Mouse (Mus musculus): Measurements from ENCODE around the gene Agfg2. TPM values are rescaled to one million over a fixed set of nuclear protein-coding genes. Genes with fewer than 3 reads are reported as not detected.

The Agfg2 gene
- polyA plus RNA-seq, 1 experiment from 2014 or later: 14.2 TPM

DNA sequence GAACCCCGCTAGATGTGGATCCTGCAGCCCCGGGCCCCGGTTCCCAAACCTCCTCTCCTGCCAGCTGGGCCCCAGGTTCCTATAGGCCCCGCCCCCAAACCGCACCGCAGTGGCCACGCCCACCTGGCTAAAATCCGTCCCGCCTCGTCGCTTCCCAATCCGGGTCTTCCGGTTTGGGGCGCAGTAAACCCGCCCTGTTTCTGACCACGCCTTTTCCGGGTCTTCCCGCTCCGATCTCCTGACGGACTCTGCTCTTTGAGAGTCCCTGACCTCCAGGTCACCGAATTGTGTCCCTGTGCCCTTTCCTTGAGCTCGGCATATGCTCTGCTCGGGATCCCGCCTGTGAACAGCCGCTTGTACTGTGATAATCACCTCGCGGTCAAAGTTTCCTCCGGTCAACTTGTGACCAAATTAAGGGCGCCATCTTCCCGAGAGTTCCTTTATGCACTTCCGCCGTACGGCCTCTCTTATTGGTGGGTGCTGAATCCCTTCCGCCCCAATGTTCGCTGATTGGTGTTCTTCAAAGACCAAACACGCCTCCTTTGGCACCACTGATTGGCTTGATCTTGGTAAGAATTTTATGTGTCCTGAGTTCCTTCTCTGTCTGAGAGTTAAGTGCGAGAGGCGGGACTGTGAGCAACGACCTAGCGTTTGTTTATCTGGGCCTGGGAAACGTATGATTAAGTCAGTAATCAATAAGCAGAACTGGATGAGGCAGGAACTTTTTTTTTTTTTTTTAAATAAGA is 83.7 kb downstream of the Agfg2 start, which contains the start of gene Mospd3:
Gene Mospd3 (minus strand): TSS at position 440 of the 746 bp plus-strand sequence.
- no peaks in the 10 kb centered on the region for H3K36me3 ChIP-seq (ENCODE audit: insufficient read depth, low read length)
- peak; percentile 100 for DNase-seq (ENCODE audit: low spot score)
- no peaks in the 10 kb centered on the region for H3K9me3 ChIP-seq (ENCODE audit: low read length)
- peak; percentile 83; the same call in 1 of the 2 replicates for TF ChIP-seq EP300 (IDR thresholded peaks at IDR 0.05)
- no peak for TF ChIP-seq CTCF (IDR thresholded peaks at IDR 0.05)
- no peaks in the 10 kb centered on the region for H3K27me3 ChIP-seq (replicated peaks; ENCODE audit: insufficient read depth, low read length)
- peak; percentile 97 for ATAC-seq
- H3K4me2 ChIP-seq (replicated peaks; ENCODE audit: low read depth, low read length): peak within 1 kb of the TSS; percentile 93
- under 1% methylated on average over 41 of the region's 41 CpGs for WGBS
- H3K4me3 ChIP-seq (ENCODE audit: low read depth, low read length): peak within 1 kb of the TSS; percentile 75
- peaks cover 5% of the 10 kb centered on the region for H3K4me1 ChIP-seq (ENCODE audit: insufficient read depth, low read depth, low read length)
- peak within 1 kb of the TSS; percentile 92 for H3K27ac ChIP-seq (ENCODE audit: low read length)
- peak within 1 kb of the TSS; percentile 70 for H3K9ac ChIP-seq (replicated peaks; ENCODE audit: low read depth)

Other genes with a start within 250 kb of the Agfg2 start
- gene Zan, start 207.7 kb downstream of the Agfg2 start, polyA plus RNA-seq (2015; fragmentation: Nextera tagmentation; extraction: Ambion mirVana): 0.11 TPM in 2 replicates
- 37.8 and 38.7 TPM in 2 replicates for gene Pop7, start 182.2 kb downstream of the Agfg2 start, polyA plus RNA-seq (2015; fragmentation: Nextera tagmentation; extraction: Ambion mirVana)
- 10.6 and 12.4 TPM in 2 replicates for gene Gigyf1, start 166.2 kb downstream of the Agfg2 start, polyA plus RNA-seq (2015; fragmentation: Nextera tagmentation; extraction: Ambion mirVana)
- gene Epo, start 151.5 kb downstream of the Agfg2 start, polyA plus RNA-seq (2015; fragmentation: Nextera tagmentation; extraction: Ambion mirVana): not detected in 2 replicates
- 507 and 513 TPM in 2 replicates for gene Gnb2, start 151.2 kb downstream of the Agfg2 start, polyA plus RNA-seq (2015; fragmentation: Nextera tagmentation; extraction: Ambion mirVana)
- gene Actl6b, start 131.2 kb downstream of the Agfg2 start, polyA plus RNA-seq (2015; fragmentation: Nextera tagmentation; extraction: Ambion mirVana): 0.15 TPM in 1 of 2 replicates, not detected in the other
- 0.33 and 0.87 TPM in 2 replicates for gene Tfr2, start 114.9 kb downstream of the Agfg2 start, polyA plus RNA-seq (2015; fragmentation: Nextera tagmentation; extraction: Ambion mirVana)
- 32.1 and 33.7 TPM in 2 replicates for gene Mospd3, start 83.7 kb downstream of the Agfg2 start, polyA plus RNA-seq (2015; fragmentation: Nextera tagmentation; extraction: Ambion mirVana)
- 86.6 and 101 TPM in 2 replicates for gene Pcolce, start 70.9 kb downstream of the Agfg2 start, polyA plus RNA-seq (2015; fragmentation: Nextera tagmentation; extraction: Ambion mirVana)
- gene Fbxo24, start 55.7 kb downstream of the Agfg2 start, polyA plus RNA-seq (2015; fragmentation: Nextera tagmentation; extraction: Ambion mirVana): 0.19 and 0.51 TPM in 2 replicates
- gene Lrch4, start 55.6 kb downstream of the Agfg2 start, polyA plus RNA-seq (2015; fragmentation: Nextera tagmentation; extraction: Ambion mirVana): 47.4 and 50.7 TPM in 2 replicates
- gene Gm20605, start 55.6 kb downstream of the Agfg2 start, polyA plus RNA-seq (2015; fragmentation: Nextera tagmentation; extraction: Ambion mirVana): 11.6 and 12.3 TPM in 2 replicates
- gene Sap25, start 43.4 kb downstream of the Agfg2 start, polyA plus RNA-seq (2015; fragmentation: Nextera tagmentation; extraction: Ambion mirVana): 12.3 and 13.2 TPM in 2 replicates
- 0.80 and 0.96 TPM in 2 replicates for gene Irs3, start 39.0 kb downstream of the Agfg2 start, polyA plus RNA-seq (2015; fragmentation: Nextera tagmentation; extraction: Ambion mirVana)
- gene Nyap1, start 56.9 kb upstream of the Agfg2 start, polyA plus RNA-seq (2015; fragmentation: Nextera tagmentation; extraction: Ambion mirVana): 0.51 and 0.65 TPM in 2 replicates
- gene Tsc22d4, start 61.0 kb upstream of the Agfg2 start, polyA plus RNA-seq (2015; fragmentation: Nextera tagmentation; extraction: Ambion mirVana): 119 and 129 TPM in 2 replicates
- gene Ppp1r35, start 94.1 kb upstream of the Agfg2 start, polyA plus RNA-seq (2015; fragmentation: Nextera tagmentation; extraction: Ambion mirVana): 28.8 and 29.8 TPM in 2 replicates
- 12.2 and 13.7 TPM in 2 replicates for gene Mepce, start 102.9 kb upstream of the Agfg2 start, polyA plus RNA-seq (2015; fragmentation: Nextera tagmentation; extraction: Ambion mirVana)
- gene Zcwpw1, start 103.1 kb upstream of the Agfg2 start, polyA plus RNA-seq (2015; fragmentation: Nextera tagmentation; extraction: Ambion mirVana): 2.4 and 4.3 TPM in 2 replicates
- 12.5 and 12.6 TPM in 2 replicates for gene Pilra, start 151.6 kb upstream of the Agfg2 start, polyA plus RNA-seq (2015; fragmentation: Nextera tagmentation; extraction: Ambion mirVana)
- gene Pilrb1, start 173.4 kb upstream of the Agfg2 start, polyA plus RNA-seq (2015; fragmentation: Nextera tagmentation; extraction: Ambion mirVana): 3.6 and 4.7 TPM in 2 replicates
- 6.1 and 6.2 TPM in 2 replicates for gene Pilrb2, start 187.1 kb upstream of the Agfg2 start, polyA plus RNA-seq (2015; fragmentation: Nextera tagmentation; extraction: Ambion mirVana)
- gene Cyp3a13, start 236.9 kb upstream of the Agfg2 start, polyA plus RNA-seq (2015; fragmentation: Nextera tagmentation; extraction: Ambion mirVana): 2.1 and 2.6 TPM in 2 replicates

Data from lung, postnatal 0 days (tissue).